Mouse (Mus musculus) T-helper 17 cell (primary cell): Measurements from ENCODE around the gene Tespa1.
"Not testable (repeated sequence)": the region's sequence is repeated elsewhere in the genome, so short reads cannot be mapped to it uniquely, and the experiment has no call there.

ENCODE experiments used
- in situ Hi-C, 2 experiments: fragments of 300-600 bp; cut with MboI, MseI; formaldehyde crosslinking; loops; 1 replicate in 1 of 2; 2 replicates in 1 of 2; pipeline ENCODE4 v1.15.1; 2025; ENCODE audit warnings: high pct_unique_total_duplicates in 2 of 2

The Tespa1 gene

GRCm38 (mm10) chr10:130344056-130344455, 21.4 kb downstream of the Tespa1 start:
- in situ Hi-C loops, result no loop called here

- in situ Hi-C loops, result loop anchor here in 1 of 2 experiments (10.0 kb wide), 1 partner anchor 49 kb away; no protein-coding TSS in a partner anchor
These were observed 40.9 kb downstream of the Tespa1 start for GRCm38 (mm10) chr10:130363438-130364164.

GRCm38 (mm10) chr10:130364766-130365165, 42.1 kb downstream of the Tespa1 start:
- in situ Hi-C loops, result loop anchor here in 1 of 2 experiments (10.0 kb wide), 1 partner anchor 50 kb away; no protein-coding TSS in a partner anchor

- in situ Hi-C loops, result loop anchor here in 1 of 2 experiments (10.0 kb wide), 1 partner anchor 54 kb away; no protein-coding TSS in a partner anchor
These were observed 45.7 kb downstream of the Tespa1 start for GRCm38 (mm10) chr10:130368384-130368783.

- in situ Hi-C loops, result loop anchor here in 1 of 2 experiments (10.0 kb wide), 1 partner anchor 635 kb away; no protein-coding TSS in a partner anchor
These were observed 47.5 kb downstream of the Tespa1 start for GRCm38 (mm10) chr10:130370005-130370682.

- in situ Hi-C loops, result loop anchor here in 1 of 2 experiments (10.0 kb wide), 1 partner anchor 637 kb away; no protein-coding TSS in a partner anchor
These were observed 49.0 kb downstream of the Tespa1 start for GRCm38 (mm10) chr10:130371644-130372043.

GRCm38 (mm10) chr10:130372491-130373173, 50.0 kb downstream of the Tespa1 start:
- in situ Hi-C loops, result loop anchor here in 1 of 2 experiments (10.0 kb wide), 1 partner anchor 638 kb away; no protein-coding TSS in a partner anchor

GRCm38 (mm10) chr10:130375145-130375544, 52.5 kb downstream of the Tespa1 start:
- in situ Hi-C loops, result loop anchor here in 1 of 2 experiments (10.0 kb wide), 1 partner anchor 640 kb away; no protein-coding TSS in a partner anchor

- in situ Hi-C loops, result no loop called here
These were observed 71.6 kb downstream of the Tespa1 start, which contains the start of gene Vmn2r84 for GRCm38 (mm10) chr10:130394232-130394631. TSS of gene Vmn2r84 (minus strand) at chr10:130394332.

- in situ Hi-C loops, result not testable (repeated sequence)
These were observed 89.6 kb downstream of the Tespa1 start for GRCm38 (mm10) chr10:130412167-130412698.
